Mouse (Mus musculus): Measurements from ENCODE around the gene Amigo3. TPM values are rescaled to one million over a fixed set of nuclear protein-coding genes. Genes with fewer than 3 reads are reported as not detected.
A peak's percentile ranks its signal among the peaks of the same experiment; 100 is the strongest.

Gene Amigo3
- polyA plus RNA-seq, 1 experiment: 10.7 TPM

GRCm38 (mm10) chr9:108051184-108051930 is 1.6 kb upstream of the Amigo3 start:
- DNase-seq (ENCODE audit: low read depth, low spot score): no peak
- 91% methylated on average over 15 of the region's 15 CpGs for WGBS

DNA sequence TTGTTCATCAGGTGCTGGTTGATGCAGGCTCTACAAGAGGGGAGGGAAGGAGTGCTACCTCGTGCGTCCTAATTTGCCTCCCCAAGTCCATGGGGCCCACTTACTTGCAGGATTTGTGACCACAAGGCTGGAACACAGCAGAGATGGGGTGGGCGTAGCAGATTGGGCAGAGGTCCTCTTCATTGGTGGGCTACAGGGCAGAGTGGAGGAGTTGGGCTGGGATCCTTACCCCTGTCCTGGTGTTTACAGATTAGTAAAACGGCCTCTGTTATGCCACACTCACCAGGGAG is 1.1 kb upstream of the Amigo3 start:
- no peak for DNase-seq (ENCODE audit: low read depth, low spot score)
- WGBS: 69% methylated on average over 4 of the region's 4 CpGs

DNA sequence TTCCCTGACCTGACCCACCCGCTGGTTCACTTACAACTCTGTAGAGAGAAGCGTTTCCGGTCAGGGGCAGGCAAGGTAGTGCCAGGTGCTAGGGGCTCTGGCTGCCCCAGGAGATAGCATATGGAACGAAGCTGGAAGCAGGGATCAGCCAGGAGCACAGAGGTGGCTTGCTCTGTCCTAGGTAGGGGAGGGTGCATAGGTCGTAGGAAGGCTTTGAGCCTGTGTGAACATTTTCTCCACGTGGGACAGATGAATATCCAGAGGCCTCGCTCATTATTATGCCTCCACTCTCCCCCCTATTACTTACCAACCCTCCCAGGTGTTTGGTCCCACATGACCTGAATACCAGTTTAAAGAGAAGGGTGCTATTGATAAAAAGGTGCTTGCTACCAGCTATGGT is 548 bp upstream of the Amigo3 start:
- 70% methylated on average over 7 of the region's 7 CpGs for WGBS
- DNase-seq (ENCODE audit: low read depth, low spot score): no peak

DNA sequence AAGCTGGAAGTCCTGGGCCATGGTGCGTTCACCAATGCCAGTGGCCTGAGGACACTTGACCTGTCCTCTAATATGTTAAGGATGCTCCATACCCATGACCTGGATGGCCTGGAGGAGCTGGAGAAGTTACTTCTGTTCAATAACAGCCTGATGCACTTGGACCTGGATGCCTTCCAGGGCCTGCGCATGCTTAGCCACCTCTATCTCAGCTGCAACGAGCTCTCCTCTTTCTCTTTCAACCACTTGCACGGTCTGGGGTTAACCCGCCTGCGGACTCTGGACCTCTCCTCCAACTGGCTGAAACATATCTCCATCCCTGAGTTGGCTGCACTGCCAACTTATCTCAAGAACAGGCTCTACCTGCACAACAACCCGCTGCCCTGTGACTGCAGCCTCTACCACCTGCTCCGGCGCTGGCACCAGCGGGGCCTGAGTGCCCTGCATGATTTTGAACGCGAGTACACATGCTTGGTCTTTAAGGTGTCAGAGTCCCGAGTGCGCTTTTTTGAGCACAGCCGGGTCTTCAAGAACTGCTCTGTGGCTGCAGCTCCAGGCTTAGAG is 786 bp downstream of the Amigo3 start:
- no peak for DNase-seq (ENCODE audit: low read depth, low spot score)
- 61% methylated on average over 15 of the region's 15 CpGs for WGBS

- WGBS: 91% methylated on average over 22 of the region's 22 CpGs
- no peak for DNase-seq (ENCODE audit: low read depth, low spot score)
Measured at GRCm38 (mm10) chr9:108054331-108055040, 1.5 kb downstream of the Amigo3 start.

DNA sequence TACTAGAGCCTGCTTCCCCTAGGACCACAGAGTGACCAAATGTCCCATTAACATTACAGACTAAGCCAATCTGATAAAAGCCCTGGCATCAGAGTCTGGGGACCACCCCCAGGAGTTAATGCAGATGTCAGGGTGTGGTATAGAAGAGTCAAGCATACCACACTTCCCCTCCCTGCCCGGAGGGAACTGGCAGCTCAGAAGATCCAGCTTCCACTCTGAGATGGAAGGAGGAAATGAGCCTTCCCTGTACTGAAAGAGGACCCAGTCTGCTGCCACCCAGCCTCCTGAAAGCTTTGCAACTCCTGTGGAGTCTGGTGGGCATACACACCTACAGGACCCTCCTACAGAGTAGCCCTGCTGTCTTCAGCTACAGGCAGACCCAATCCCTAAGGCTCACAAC is 2.1 kb downstream of the Amigo3 start:
- whole genome bisulfite sequencing: 77% methylated on average over 1 of the region's 1 CpGs
- no peak for DNase-seq (ENCODE audit: low read depth, low spot score)

- DNase-seq (ENCODE audit: low read depth, low spot score): no peak
- WGBS: 91% methylated on average over 6 of the region's 6 CpGs
Measured at GRCm38 (mm10) chr9:108055661-108056237, 2.8 kb downstream of the Amigo3 start.

GRCm38 (mm10) chr9:108056361-108057261 is 3.7 kb downstream of the Amigo3 start:
- WGBS: 83% methylated on average over 28 of the region's 28 CpGs
- no peak for DNase-seq (ENCODE audit: low read depth, low spot score)

DNA sequence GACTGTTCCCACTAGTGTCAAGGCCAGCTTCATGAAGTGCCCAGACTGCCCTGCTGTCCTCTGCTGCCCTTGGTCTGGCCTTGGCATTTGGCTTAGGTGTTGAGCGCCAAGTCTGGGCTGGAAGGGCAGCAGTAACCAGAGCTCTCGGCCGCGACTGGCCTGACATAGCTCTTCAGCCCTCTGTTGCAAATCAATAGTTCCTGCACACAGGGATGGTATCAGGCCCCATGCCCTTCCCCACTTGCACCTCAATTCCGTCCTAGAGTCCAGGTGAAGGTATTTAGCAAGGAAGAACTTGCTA is 4.3 kb downstream of the Amigo3 start:
- 95% methylated on average over 5 of the region's 5 CpGs for WGBS
- DNase-seq (ENCODE audit: low read depth, low spot score): no peak

DNA sequence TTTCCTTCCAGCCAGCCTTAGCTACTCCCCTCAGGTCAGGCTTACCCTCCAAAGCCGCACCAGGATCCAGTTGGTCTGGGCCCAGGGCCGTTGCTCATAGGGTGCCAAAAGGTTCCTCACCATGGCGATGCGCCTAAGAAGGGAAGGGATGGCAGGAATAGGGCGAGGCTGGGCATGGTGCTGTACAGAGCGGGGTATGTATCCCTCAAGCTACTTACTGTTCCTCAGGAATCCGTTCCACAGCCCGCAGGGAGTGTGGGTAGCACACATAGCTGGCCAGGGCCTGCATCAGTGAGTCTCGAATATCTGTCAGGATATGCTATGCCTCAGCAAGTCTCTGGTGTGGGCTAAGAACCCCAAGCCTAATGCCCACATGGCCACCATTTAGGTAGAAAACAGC is 5.3 kb downstream of the Amigo3 start:
- DNase-seq (ENCODE audit: low read depth, low spot score): no peak
- WGBS: 94% methylated on average over 9 of the region's 9 CpGs

DNA sequence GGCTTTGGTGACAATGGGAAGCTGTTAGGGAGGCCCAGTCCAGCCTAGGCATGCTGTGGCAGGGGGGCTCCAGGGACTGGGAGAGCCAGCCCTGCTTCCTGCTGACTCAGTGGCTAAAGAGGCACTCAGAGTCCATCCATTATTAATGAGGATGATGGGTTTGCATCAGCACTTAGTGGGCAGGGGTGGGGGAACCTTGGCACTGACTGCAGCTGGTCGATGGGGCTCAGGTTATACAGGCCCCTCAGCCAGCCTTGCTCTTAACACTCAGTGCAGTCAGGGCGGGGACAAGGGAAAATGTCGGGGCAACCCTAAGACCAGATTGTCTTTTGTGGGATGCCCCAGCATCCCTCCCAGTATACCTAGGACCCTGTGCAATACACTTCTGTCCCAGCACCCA is 9.2 kb downstream of the Amigo3 start:
- 90% methylated on average over 3 of the region's 3 CpGs for whole genome bisulfite sequencing

GRCm38 (mm10) chr9:108063361-108063760 is 10.4 kb downstream of the Amigo3 start:
- DNase-seq (ENCODE audit: low read depth, low spot score): no peak
- 90% methylated on average over 12 of the region's 12 CpGs for WGBS

More for the DNA sequence above, 9.2 kb downstream of the Amigo3 start:
- DNase-seq (ENCODE audit: low read depth, low spot score): no peak

GRCm38 (mm10) chr9:108065491-108066011 is 12.6 kb downstream of the Amigo3 start:
- DNase-seq (ENCODE audit: low read depth, low spot score): no peak
- WGBS: 40% methylated on average over 5 of the region's 5 CpGs

GRCm38 (mm10) chr9:108067199-108067598 is 14.2 kb downstream of the Amigo3 start:
- DNase-seq (ENCODE audit: low read depth, low spot score): no peak
- 85% methylated on average over 7 of the region's 7 CpGs for WGBS

- DNase-seq (ENCODE audit: low read depth, low spot score): peak; percentile 64
- WGBS: 22% methylated on average over 8 of the region's 8 CpGs
Measured at GRCm38 (mm10) chr9:108067900-108068299, 14.9 kb downstream of the Amigo3 start.

DNA sequence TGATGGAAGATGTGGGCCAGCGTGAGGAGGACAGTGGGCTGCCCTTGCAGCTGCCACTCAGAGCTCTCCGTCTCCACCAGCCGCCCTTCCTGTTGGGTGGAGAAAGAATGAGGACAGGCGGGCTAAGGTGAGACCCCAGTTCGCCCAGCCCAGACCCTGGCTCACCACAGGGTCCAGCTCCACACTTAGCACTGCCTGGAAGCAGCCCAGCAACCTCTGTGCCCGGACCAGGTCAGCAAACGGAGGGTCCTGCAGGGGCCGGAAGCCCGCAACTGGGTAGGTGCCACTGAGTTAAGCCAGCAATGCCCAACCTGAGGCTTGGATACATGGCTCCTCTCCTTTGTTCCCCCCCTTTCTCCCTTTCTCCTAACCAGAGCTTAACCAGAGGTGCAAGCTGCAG is 16.0 kb downstream of the Amigo3 start:
- WGBS: 87% methylated on average over 9 of the region's 9 CpGs
- DNase-seq (ENCODE audit: low read depth, low spot score): no peak

DNA sequence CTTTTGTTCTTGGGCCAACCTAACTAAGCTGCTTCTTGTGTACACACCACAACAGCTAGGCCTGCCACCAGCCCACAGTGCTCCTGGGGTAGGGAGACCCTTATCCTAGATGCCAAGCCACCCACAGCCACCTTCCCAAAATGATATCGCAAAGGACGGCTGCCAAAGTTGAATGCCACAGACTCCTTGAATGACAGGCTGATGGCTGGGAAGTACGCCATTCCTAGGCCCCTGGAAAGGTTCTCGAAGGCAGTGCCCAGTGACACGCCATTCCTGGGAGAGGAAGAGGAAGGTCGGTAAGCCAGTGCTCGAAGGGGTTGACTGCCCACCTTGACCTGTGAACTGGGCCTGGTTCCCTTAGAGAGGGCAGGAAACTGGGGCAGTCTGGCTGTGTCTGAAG is 16.6 kb downstream of the Amigo3 start:
- DNase-seq (ENCODE audit: low read depth, low spot score): no peak
- 89% methylated on average over 7 of the region's 7 CpGs for WGBS

DNA sequence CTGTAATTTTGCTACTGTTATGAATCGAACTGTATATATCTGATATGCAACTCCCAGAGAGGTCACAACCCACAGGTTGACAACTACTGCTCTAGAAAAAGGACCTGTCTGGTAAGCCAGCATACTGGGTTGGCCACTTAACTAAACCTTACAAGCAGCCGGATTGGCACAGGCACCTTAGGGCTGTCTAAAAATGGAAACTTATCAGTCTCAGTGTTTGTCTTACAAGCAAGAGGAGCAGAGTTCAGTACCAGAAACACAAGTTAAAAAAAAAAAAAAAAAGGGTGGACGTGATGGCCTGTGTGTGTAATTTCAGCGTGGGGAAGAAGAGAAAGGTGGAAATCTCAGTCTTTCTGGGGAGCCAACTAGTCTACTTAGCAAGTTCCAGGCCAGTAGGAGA is 18.8 kb downstream of the Amigo3 start:
- no peak for DNase-seq (ENCODE audit: low read depth, low spot score)

GRCm38 (mm10) chr9:108072481-108072924 is 19.5 kb downstream of the Amigo3 start:
- DNase-seq (ENCODE audit: low read depth, low spot score): no peak
- WGBS: 63% methylated on average over 9 of the region's 9 CpGs

More for the DNA sequence above, 18.8 kb downstream of the Amigo3 start:
- 46% methylated on average over 4 of the region's 4 CpGs for WGBS
